Mouse (Mus musculus): ENCODE data around the gene Cdiptos. TPM values are rescaled to one million over a fixed set of nuclear protein-coding genes. Genes with fewer than 3 reads are reported as not detected.

Cdiptos gene
- total RNA-seq (2021) = under 1 TPM; 0.24 to 0.29 TPM

- peak; percentile 98 for DNase-seq
Measured at GRCm38 (mm10) chr7:126975950-126976866, at the start of gene Cdiptos. Cdiptos (minus strand) TSS chr7:126976098.

- DNase-seq = peak; percentile 84
Measured at GRCm38 (mm10) chr7:127024755-127025555, 49.1 kb upstream of the Cdiptos start.

GRCm38 (mm10) chr7:127023896-127024690 is 48.2 kb upstream of the Cdiptos start:
- DNase-seq = peak; percentile 12

GRCm38 (mm10) chr7:127023272-127023691 is 47.4 kb upstream of the Cdiptos start:
- DNase-seq = peak; percentile 7

- no peak for DNase-seq
Measured at GRCm38 (mm10) chr7:127022528-127023271, 46.8 kb upstream of the Cdiptos start.

GRCm38 (mm10) chr7:127021563-127022527 is 45.9 kb upstream of the Cdiptos start:
- no peak for DNase-seq

GRCm38 (mm10) chr7:127020901-127021562 is 45.1 kb upstream of the Cdiptos start, which contains the start of the genes Gm42742 and Prrt2:
Gm42742 (minus strand) TSS chr7:127021097.
Prrt2 (minus strand) TSS chr7:127021211.
- peak; percentile 61 for DNase-seq

GRCm38 (mm10) chr7:127020491-127020890 is 44.6 kb upstream of the Cdiptos start:
- no peak for DNase-seq

- DNase-seq = no peak
Measured at GRCm38 (mm10) chr7:127020031-127020430, 44.1 kb upstream of the Cdiptos start.

- no peak for DNase-seq
Measured at GRCm38 (mm10) chr7:127019306-127019960, 43.5 kb upstream of the Cdiptos start.

GRCm38 (mm10) chr7:127018416-127019305 is 42.8 kb upstream of the Cdiptos start:
- DNase-seq = no peak

- no peak for DNase-seq
Measured at GRCm38 (mm10) chr7:127017950-127018345, 42.0 kb upstream of the Cdiptos start.

- DNase-seq = peak; percentile 98
Measured at GRCm38 (mm10) chr7:127016971-127017949, 41.4 kb upstream of the Cdiptos start, which contains the start of gene Pagr1a. Pagr1a (minus strand) TSS chr7:127017352.

- peak; percentile 64 for DNase-seq
Measured at GRCm38 (mm10) chr7:127016486-127016938, 40.6 kb upstream of the Cdiptos start.

GRCm38 (mm10) chr7:127016481-127016485 is 40.4 kb upstream of the Cdiptos start, which contains the start of gene Pagr1b:
Pagr1b (minus strand) TSS chr7:127016484.
- no peak for DNase-seq

GRCm38 (mm10) chr7:127016081-127016480 is 40.2 kb upstream of the Cdiptos start:
- peak; percentile 43 for DNase-seq

GRCm38 (mm10) chr7:127014993-127015392 is 39.1 kb upstream of the Cdiptos start:
- DNase-seq = no peak

Measured in heart, postnatal 4 days (tissue).